Mouse (Mus musculus): Measurements from ENCODE around the gene Fbxo34. TPM values are rescaled to one million over a fixed set of nuclear protein-coding genes. Genes with fewer than 3 reads are reported as not detected.

Gene Fbxo34
- total and polyA plus RNA-seq, 3 experiments: 14.8 to 29.5 TPM; not detected in 1

- no peak for DNase-seq (ENCODE audit: low read depth, low spot score)
- Histone ChIP-seq H3K27me3 (ENCODE audit: control insufficient read depth in 1 of 2, insufficient read depth in 2 of 2, low read length in 2 of 2) (no peaks in the 10 kb centered on the region), H3K36me3 (ENCODE audit: control insufficient read depth in 1 of 2, insufficient read depth in 2 of 2, low read length in 2 of 2) (peaks cover 0 to 2% of the 10 kb centered on the region in 2 experiments; a peak in 1 of 4 replicates), H3K27ac (ENCODE audit: control insufficient read depth, low read depth, low read length) (no peak overlapping the region), H3K9ac (ENCODE audit: control insufficient read depth, low read depth, low read length, poor library complexity, severe bottlenecking) (no peak overlapping the region), H3K9me3 (replicated peaks; ENCODE audit: insufficient read depth, low read length) (no peaks in the 10 kb centered on the region), H3K4me1 (ENCODE audit: control insufficient read depth in 1 of 2, insufficient read depth in 2 of 2, low read length in 2 of 2) (peaks cover 0 to 4% of the 10 kb centered on the region in 2 experiments; a peak in 1 of 4 replicates), H3K4me3 (ENCODE audit: control insufficient read depth in 1 of 2, insufficient read depth in 1 of 2, low read depth in 2 of 2, low read length in 2 of 2) (no peak overlapping the region), H3K79me2 (ENCODE audit: control insufficient read depth, insufficient read depth, low read length, poor library complexity) (peaks cover 26% of the 10 kb centered on the region)
- TF ChIP-seq HCFC1 (IDR thresholded peaks at IDR 0.05; ENCODE audit: low read depth, low read length) (no peak), NRF1 (IDR thresholded peaks at IDR 0.05; ENCODE audit: insufficient read depth, low read depth, low read length, poor library complexity, severe bottlenecking) (no peak), POLR2A (IDR thresholded peaks at IDR 0.05; ENCODE audit: control insufficient read depth in 1 of 2, insufficient read depth in 1 of 2, low read depth in 1 of 2, low read length in 2 of 2, poor library complexity in 1 of 2) (no peak), MYC (IDR thresholded peaks at IDR 0.05; ENCODE audit: low read depth, low read length) (no peak), RCOR1 (IDR thresholded peaks at IDR 0.05; ENCODE audit: low read depth, low read length) (no peak), GABPA (IDR thresholded peaks at IDR 0.05; ENCODE audit: low read depth, low read length) (no peak), ZC3H11A (IDR thresholded peaks at IDR 0.05; ENCODE audit: low read depth, low read length) (no peak), EP300 (IDR thresholded peaks at IDR 0.05; ENCODE audit: low read depth in 1 of 2, low read length in 2 of 2) (no peak), MAFK (IDR thresholded peaks at IDR 0.05; ENCODE audit: borderline replicate concordance, low read depth, low read length) (no peak)
These were observed 32.0 kb downstream of the Fbxo34 start for GRCm38 (mm10) chr14:47482200-47482599.

- no peak overlapping the region for H3K9ac ChIP-seq (ENCODE audit: control insufficient read depth, low read depth, low read length, poor library complexity, severe bottlenecking)
- H3K79me2 ChIP-seq (ENCODE audit: control insufficient read depth, insufficient read depth, low read length, poor library complexity): peaks cover 31% of the 10 kb centered on the region
- TF ChIP-seq KAT2A (conservative IDR thresholded peaks at IDR 0.05; ENCODE audit: low read depth, low read length) (no peak), MAFK (IDR thresholded peaks at IDR 0.05; ENCODE audit: borderline replicate concordance, low read depth, low read length) (peak; percentile 98), EP300 (IDR thresholded peaks at IDR 0.05; ENCODE audit: low read depth in 1 of 2, low read length in 2 of 2) (no peak)
- H3K9me3 ChIP-seq (replicated peaks; ENCODE audit: insufficient read depth, low read length): no peaks in the 10 kb centered on the region
- H3K27me3 ChIP-seq (ENCODE audit: control insufficient read depth in 1 of 2, insufficient read depth in 2 of 2, low read length in 2 of 2): no peaks in the 10 kb centered on the region
- DNase-seq (ENCODE audit: low read depth, low spot score): no peak
- H3K4me3 ChIP-seq (ENCODE audit: control insufficient read depth in 1 of 2, insufficient read depth in 1 of 2, low read depth in 2 of 2, low read length in 2 of 2): no peak overlapping the region
- no peak overlapping the region for H3K27ac ChIP-seq (ENCODE audit: control insufficient read depth, low read depth, low read length)
- H3K36me3 ChIP-seq (ENCODE audit: control insufficient read depth in 1 of 2, insufficient read depth in 2 of 2, low read length in 2 of 2): peaks cover 0 to 2% of the 10 kb centered on the region in 2 experiments; a peak in 1 of 4 replicates
- peaks cover 0 to 4% of the 10 kb centered on the region in 2 experiments; a peak in 1 of 4 replicates for H3K4me1 ChIP-seq (ENCODE audit: control insufficient read depth in 1 of 2, insufficient read depth in 2 of 2, low read length in 2 of 2)
These were observed 32.9 kb downstream of the Fbxo34 start for GRCm38 (mm10) chr14:47483099-47483498.

DNA sequence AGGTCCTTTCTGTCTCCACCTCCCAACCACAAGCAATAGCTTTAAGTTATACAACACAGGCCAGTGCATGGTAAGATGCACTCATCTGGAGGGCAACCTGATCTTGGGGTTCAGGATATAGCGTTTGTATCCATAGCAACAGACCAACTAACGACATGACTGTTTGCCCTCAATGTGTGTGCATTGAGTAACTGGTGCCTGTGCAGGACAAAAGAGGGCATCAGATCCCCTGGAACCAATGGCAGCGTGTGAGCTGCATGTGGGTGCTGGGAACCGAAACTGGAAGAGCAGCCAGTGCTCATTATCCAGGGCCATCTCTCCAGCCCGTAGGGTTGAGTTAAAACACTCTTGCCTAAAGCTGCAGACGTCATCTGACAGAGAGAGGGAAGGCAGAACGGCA lies 38.5 kb downstream of the Fbxo34 start:
- Histone ChIP-seq H3K4me3 (ENCODE audit: control insufficient read depth in 1 of 2, insufficient read depth in 1 of 2, low read depth in 2 of 2, low read length in 2 of 2) (no peak overlapping the region), H3K9me3 (replicated peaks; ENCODE audit: insufficient read depth, low read length) (no peaks in the 10 kb centered on the region), H3K36me3 (ENCODE audit: control insufficient read depth in 1 of 2, insufficient read depth in 2 of 2, low read length in 2 of 2) (peaks cover 0 to 2% of the 10 kb centered on the region in 2 experiments; a peak in 2 of 4 replicates), H3K4me1 (ENCODE audit: control insufficient read depth in 1 of 2, insufficient read depth in 2 of 2, low read length in 2 of 2) (peaks cover 0 to 5% of the 10 kb centered on the region in 2 experiments; a peak in 2 of 4 replicates), H3K27ac (ENCODE audit: control insufficient read depth, low read depth, low read length) (no peak overlapping the region), H3K9ac (ENCODE audit: control insufficient read depth, low read depth, low read length, poor library complexity, severe bottlenecking) (no peak overlapping the region), H3K27me3 (ENCODE audit: control insufficient read depth in 1 of 2, insufficient read depth in 2 of 2, low read length in 2 of 2) (no peaks in the 10 kb centered on the region), H3K79me2 (ENCODE audit: control insufficient read depth, insufficient read depth, low read length, poor library complexity) (peaks cover 14% of the 10 kb centered on the region)
- DNase-seq (ENCODE audit: low read depth, low spot score): no peak
- TF ChIP-seq POLR2A (IDR thresholded peaks at IDR 0.05; ENCODE audit: control insufficient read depth in 1 of 2, insufficient read depth in 1 of 2, low read depth in 1 of 2, low read length in 2 of 2, poor library complexity in 1 of 2): no peak

Measured in MEL (cell line).